Mouse (Mus musculus): ENCODE measurements at regions not wholly inside any gene's neighbourhood (a gene's known extent, or its start where the extent isn't known, plus 50 kb on each side); places are given as distances from the start of the nearest gene placed in this dataset.

GRCm38 (mm10) chr15:49065069-49065468, 4819.6 kb upstream of the Gm7489 start:
- TF ChIP-seq CTCF (IDR thresholded peaks at IDR 0.05; ENCODE audit: low read depth, low read length) (no peak), POLR2A (IDR thresholded peaks at IDR 0.05; ENCODE audit: extremely low read depth, insufficient read depth, low read length) (no peak)
